Mouse (Mus musculus): ENCODE results near the gene Akap13. TPM values are rescaled to one million over a fixed set of nuclear protein-coding genes. Genes with fewer than 3 reads are reported as not detected.

Gene Akap13
- polyA plus RNA-seq, 1 experiment from 2014 or later = 24.3 TPM

GRCm38 (mm10) chr7:75486031-75486430 lies 30.7 kb downstream of the Akap13 start:
- TF ChIP-seq CTCF (IDR thresholded peaks at IDR 0.05; ENCODE audit: low read depth) = no peak
- 66% methylated on average over 2 of the region's 2 CpGs for WGBS
- H3K36me3 ChIP-seq (ENCODE audit: insufficient read depth, low read length) = no peaks in the 10 kb centered on the region

GRCm38 (mm10) chr7:75495941-75496441 lies 40.7 kb downstream of the Akap13 start:
- H3K4me1 ChIP-seq (replicated peaks; ENCODE audit: insufficient read depth, low read length) = peaks cover 36% of the 10 kb centered on the region
- no peak overlapping the region for H3K9ac ChIP-seq (ENCODE audit: low read depth, low read length)
- WGBS = 87% methylated on average over 3 of the region's 3 CpGs
- no peak for TF ChIP-seq CTCF (IDR thresholded peaks at IDR 0.05; ENCODE audit: low read depth)
- ATAC-seq (replicated peaks; ENCODE audit: low FRiP score, low read depth) = no peak
- no peak for DNase-seq (ENCODE audit: low spot score)
- H3K4me3 ChIP-seq (replicated peaks; ENCODE audit: low read depth, low read length) = no peak overlapping the region
- H3K4me2 ChIP-seq (ENCODE audit: low read length) = no peak overlapping the region
- H3K9me3 ChIP-seq (replicated peaks; ENCODE audit: low read length) = no peaks in the 10 kb centered on the region
- no peaks in the 10 kb centered on the region for H3K36me3 ChIP-seq (ENCODE audit: insufficient read depth, low read length)
- H3K27ac ChIP-seq = no peak overlapping the region
- H3K27me3 ChIP-seq (ENCODE audit: insufficient read depth, low read length) = no peaks in the 10 kb centered on the region

More at GRCm38 (mm10) chr7:75486031-75486430, 30.7 kb downstream of the Akap13 start:
- H3K27me3 ChIP-seq (ENCODE audit: insufficient read depth, low read length) = no peaks in the 10 kb centered on the region
- H3K9ac ChIP-seq (ENCODE audit: low read depth, low read length) = no peak overlapping the region
- no peaks in the 10 kb centered on the region for H3K9me3 ChIP-seq (replicated peaks; ENCODE audit: low read length)
- no peak overlapping the region for H3K27ac ChIP-seq
- ATAC-seq (replicated peaks; ENCODE audit: low FRiP score, low read depth) (no peak), DNase-seq (ENCODE audit: low spot score) (no peak)
- H3K4me3 ChIP-seq (replicated peaks; ENCODE audit: low read depth, low read length) = no peak overlapping the region
- no peak overlapping the region for H3K4me2 ChIP-seq (ENCODE audit: low read length)
- H3K4me1 ChIP-seq (replicated peaks; ENCODE audit: insufficient read depth, low read length) = no peaks in the 10 kb centered on the region

GRCm38 (mm10) chr7:75498627-75499026 lies 43.3 kb downstream of the Akap13 start:
- Histone ChIP-seq H3K27me3 (ENCODE audit: insufficient read depth, low read length) (no peaks in the 10 kb centered on the region), H3K9ac (ENCODE audit: low read depth, low read length) (no peak overlapping the region), H3K4me1 (replicated peaks; ENCODE audit: insufficient read depth, low read length) (peaks cover 34% of the 10 kb centered on the region), H3K27ac (peak overlapping the region; percentile 75), H3K9me3 (replicated peaks; ENCODE audit: low read length) (no peaks in the 10 kb centered on the region), H3K4me3 (replicated peaks; ENCODE audit: low read depth, low read length) (no peak overlapping the region), H3K36me3 (ENCODE audit: insufficient read depth, low read length) (no peaks in the 10 kb centered on the region), H3K4me2 (ENCODE audit: low read length) (peak overlapping the region; percentile 13; the same call in 1 of the 2 replicates)
- WGBS = 21% methylated on average over 5 of the region's 5 CpGs
- DNase-seq (ENCODE audit: low spot score) = peak; percentile 77
- no peak for TF ChIP-seq CTCF (IDR thresholded peaks at IDR 0.05; ENCODE audit: low read depth)
- ATAC-seq (replicated peaks; ENCODE audit: low FRiP score, low read depth) = peak; percentile 88

- peak overlapping the region; percentile 13; the same call in 1 of the 2 replicates for H3K4me2 ChIP-seq (ENCODE audit: low read length)
- 53% methylated on average over 7 of the region's 7 CpGs for WGBS
- H3K27ac ChIP-seq = peak overlapping the region; percentile 75
- DNase-seq (ENCODE audit: low spot score) (peak; percentile 14), ATAC-seq (replicated peaks; ENCODE audit: low FRiP score, low read depth) (no peak)
- no peaks in the 10 kb centered on the region for H3K27me3 ChIP-seq (ENCODE audit: insufficient read depth, low read length)
- no peaks in the 10 kb centered on the region for H3K36me3 ChIP-seq (ENCODE audit: insufficient read depth, low read length)
- H3K4me1 ChIP-seq (replicated peaks; ENCODE audit: insufficient read depth, low read length) = peaks cover 34% of the 10 kb centered on the region
- TF ChIP-seq CTCF (IDR thresholded peaks at IDR 0.05; ENCODE audit: low read depth) = 0 out of 2 replicates have a peak, but pooled peaks have one; percentile 4
- no peak overlapping the region for H3K9ac ChIP-seq (ENCODE audit: low read depth, low read length)
- no peak overlapping the region for H3K4me3 ChIP-seq (replicated peaks; ENCODE audit: low read depth, low read length)
- no peaks in the 10 kb centered on the region for H3K9me3 ChIP-seq (replicated peaks; ENCODE audit: low read length)
These were observed 43.9 kb downstream of the Akap13 start for GRCm38 (mm10) chr7:75499271-75499670.

- no peaks in the 10 kb centered on the region for H3K36me3 ChIP-seq (ENCODE audit: insufficient read depth, low read length)
- no peak for TF ChIP-seq CTCF (IDR thresholded peaks at IDR 0.05; ENCODE audit: low read depth)
- H3K4me3 ChIP-seq (replicated peaks; ENCODE audit: low read depth, low read length) = no peak overlapping the region
- no peaks in the 10 kb centered on the region for H3K9me3 ChIP-seq (replicated peaks; ENCODE audit: low read length)
- H3K4me2 ChIP-seq (ENCODE audit: low read length) = no peak overlapping the region
- H3K27me3 ChIP-seq (ENCODE audit: insufficient read depth, low read length) = no peaks in the 10 kb centered on the region
- no peak overlapping the region for H3K27ac ChIP-seq
- peaks cover 34% of the 10 kb centered on the region for H3K4me1 ChIP-seq (replicated peaks; ENCODE audit: insufficient read depth, low read length)
- no peak overlapping the region for H3K9ac ChIP-seq (ENCODE audit: low read depth, low read length)
- no peak for ATAC-seq (replicated peaks; ENCODE audit: low FRiP score, low read depth)
- no peak for DNase-seq (ENCODE audit: low spot score)
- WGBS = 81% methylated on average over 4 of the region's 4 CpGs
These were observed 44.8 kb downstream of the Akap13 start for GRCm38 (mm10) chr7:75500164-75500563.

GRCm38 (mm10) chr7:75500793-75501192 lies 45.5 kb downstream of the Akap13 start:
- WGBS = 78% methylated on average over 4 of the region's 4 CpGs
- H3K27ac ChIP-seq = no peak overlapping the region
- H3K36me3 ChIP-seq (ENCODE audit: insufficient read depth, low read length) = no peaks in the 10 kb centered on the region
- H3K4me1 ChIP-seq (replicated peaks; ENCODE audit: insufficient read depth, low read length) = peaks cover 34% of the 10 kb centered on the region
- TF ChIP-seq CTCF (IDR thresholded peaks at IDR 0.05; ENCODE audit: low read depth) = no peak
- no peak overlapping the region for H3K4me3 ChIP-seq (replicated peaks; ENCODE audit: low read depth, low read length)
- no peak for ATAC-seq (replicated peaks; ENCODE audit: low FRiP score, low read depth)
- H3K9me3 ChIP-seq (replicated peaks; ENCODE audit: low read length) = no peaks in the 10 kb centered on the region
- H3K9ac ChIP-seq (ENCODE audit: low read depth, low read length) = no peak overlapping the region
- no peaks in the 10 kb centered on the region for H3K27me3 ChIP-seq (ENCODE audit: insufficient read depth, low read length)
- DNase-seq (ENCODE audit: low spot score) = no peak
- no peak overlapping the region for H3K4me2 ChIP-seq (ENCODE audit: low read length)

GRCm38 (mm10) chr7:75504524-75504923 lies 49.2 kb downstream of the Akap13 start:
- no peaks in the 10 kb centered on the region for H3K36me3 ChIP-seq (ENCODE audit: insufficient read depth, low read length)
- no peak overlapping the region for H3K9ac ChIP-seq (ENCODE audit: low read depth, low read length)
- ATAC-seq (replicated peaks; ENCODE audit: low FRiP score, low read depth) (no peak), DNase-seq (ENCODE audit: low spot score) (no peak)
- H3K9me3 ChIP-seq (replicated peaks; ENCODE audit: low read length) = no peaks in the 10 kb centered on the region
- H3K27ac ChIP-seq = no peak overlapping the region
- peaks cover 13% of the 10 kb centered on the region; the same call in 1 of the 2 replicates for H3K4me1 ChIP-seq (replicated peaks; ENCODE audit: insufficient read depth, low read length)
- 53% methylated on average over 2 of the region's 2 CpGs for WGBS
- no peaks in the 10 kb centered on the region for H3K27me3 ChIP-seq (ENCODE audit: insufficient read depth, low read length)
- TF ChIP-seq CTCF (IDR thresholded peaks at IDR 0.05; ENCODE audit: low read depth) = no peak
- H3K4me3 ChIP-seq (replicated peaks; ENCODE audit: low read depth, low read length) = no peak overlapping the region
- no peak overlapping the region for H3K4me2 ChIP-seq (ENCODE audit: low read length)
